Mouse (Mus musculus): Measurements from ENCODE around the gene Gmds.

DNA sequence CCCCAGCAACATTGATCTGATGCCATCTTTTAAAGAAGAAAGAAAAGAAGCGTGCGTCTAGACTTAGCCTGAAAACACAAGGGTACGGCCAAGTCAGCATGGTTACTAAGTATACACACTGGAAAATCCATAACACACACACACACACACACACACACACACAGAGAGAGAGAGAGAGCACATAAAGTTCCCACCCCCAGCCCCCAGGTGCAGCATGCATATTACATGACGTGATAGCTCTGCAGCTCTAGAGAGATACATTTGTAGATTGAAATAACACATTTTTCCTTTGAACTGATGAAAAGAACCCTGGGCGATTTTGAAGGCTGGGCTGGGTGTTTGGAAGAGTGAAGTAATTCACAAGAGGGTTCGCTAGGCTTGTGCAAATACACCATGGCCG is 553.8 kb downstream of the Gmds start:
- TF ChIP-seq CTCF (IDR thresholded peaks at IDR 0.05; ENCODE audit: extremely low read depth, insufficient read length, insufficient replicate concordance, low read depth, low read length): no peak
- no peak for TF ChIP-seq POLR2A (IDR thresholded peaks at IDR 0.05; ENCODE audit: low read depth, low read length)
